Mouse (Mus musculus): Measurements from ENCODE around the gene Gm42791. TPM values are rescaled to one million over a fixed set of nuclear protein-coding genes. Genes with fewer than 3 reads are reported as not detected.

Gm42791 gene
- total RNA-seq, 1 experiment from 2014 or later, result 1.3 TPM

GRCm38 (mm10) chr5:148959068-148959990 lies 35.6 kb downstream of the Gm42791 start:
- peak; percentile 79 for ATAC-seq (ENCODE audit: extremely low read depth, insufficient number of reproducible peaks, low FRiP score, poor library complexity, severe bottlenecking)

GRCm38 (mm10) chr5:148958355-148958754 lies 36.6 kb downstream of the Gm42791 start:
- no peak for ATAC-seq (ENCODE audit: extremely low read depth, insufficient number of reproducible peaks, low FRiP score, poor library complexity, severe bottlenecking)

- ATAC-seq (ENCODE audit: extremely low read depth, insufficient number of reproducible peaks, low FRiP score, poor library complexity, severe bottlenecking), result no peak
Measured at GRCm38 (mm10) chr5:148956898-148957535, 37.9 kb downstream of the Gm42791 start.

GRCm38 (mm10) chr5:148956091-148956490 lies 38.9 kb downstream of the Gm42791 start:
- no peak for ATAC-seq (ENCODE audit: extremely low read depth, insufficient number of reproducible peaks, low FRiP score, poor library complexity, severe bottlenecking)

- ATAC-seq (ENCODE audit: extremely low read depth, insufficient number of reproducible peaks, low FRiP score, poor library complexity, severe bottlenecking), result no peak
Measured at GRCm38 (mm10) chr5:148955575-148955974, 39.4 kb downstream of the Gm42791 start.

- ATAC-seq (ENCODE audit: extremely low read depth, insufficient number of reproducible peaks, low FRiP score, poor library complexity, severe bottlenecking), result no peak
Measured at GRCm38 (mm10) chr5:148954314-148955060, 40.5 kb downstream of the Gm42791 start.

- no peak for ATAC-seq (ENCODE audit: extremely low read depth, insufficient number of reproducible peaks, low FRiP score, poor library complexity, severe bottlenecking)
Measured at GRCm38 (mm10) chr5:148953098-148953497, 41.8 kb downstream of the Gm42791 start.

GRCm38 (mm10) chr5:148952419-148952818 lies 42.5 kb downstream of the Gm42791 start:
- 0 out of 2 replicates have a peak, but pooled peaks have one; percentile 37 for ATAC-seq (ENCODE audit: extremely low read depth, insufficient number of reproducible peaks, low FRiP score, poor library complexity, severe bottlenecking)

GRCm38 (mm10) chr5:148951360-148951759 lies 43.6 kb downstream of the Gm42791 start:
- ATAC-seq (ENCODE audit: extremely low read depth, insufficient number of reproducible peaks, low FRiP score, poor library complexity, severe bottlenecking), result no peak

- no peak for ATAC-seq (ENCODE audit: extremely low read depth, insufficient number of reproducible peaks, low FRiP score, poor library complexity, severe bottlenecking)
Measured at GRCm38 (mm10) chr5:148950064-148950463, 44.9 kb downstream of the Gm42791 start.

- ATAC-seq (ENCODE audit: extremely low read depth, insufficient number of reproducible peaks, low FRiP score, poor library complexity, severe bottlenecking), result peak; percentile 37; the same call in 1 of the 2 replicates
Measured at GRCm38 (mm10) chr5:148948577-148948976, 46.4 kb downstream of the Gm42791 start.

GRCm38 (mm10) chr5:148947412-148947811 lies 47.5 kb downstream of the Gm42791 start:
- ATAC-seq (ENCODE audit: extremely low read depth, insufficient number of reproducible peaks, low FRiP score, poor library complexity, severe bottlenecking), result no peak

- ATAC-seq (ENCODE audit: extremely low read depth, insufficient number of reproducible peaks, low FRiP score, poor library complexity, severe bottlenecking), result 0 out of 2 replicates have a peak, but pooled peaks have one; percentile 4
Measured at GRCm38 (mm10) chr5:148946787-148947186, 48.2 kb downstream of the Gm42791 start.

- peak; percentile 39; the same call in 1 of the 2 replicates for ATAC-seq (ENCODE audit: extremely low read depth, insufficient number of reproducible peaks, low FRiP score, poor library complexity, severe bottlenecking)
Measured at GRCm38 (mm10) chr5:148945735-148946134, 49.2 kb downstream of the Gm42791 start.

- no peak for ATAC-seq (ENCODE audit: extremely low read depth, insufficient number of reproducible peaks, low FRiP score, poor library complexity, severe bottlenecking)
Measured at GRCm38 (mm10) chr5:148944024-148944423, 50.9 kb downstream of the Gm42791 start.

GRCm38 (mm10) chr5:148943444-148943843 lies 51.5 kb downstream of the Gm42791 start:
- no peak for ATAC-seq (ENCODE audit: extremely low read depth, insufficient number of reproducible peaks, low FRiP score, poor library complexity, severe bottlenecking)

- ATAC-seq (ENCODE audit: extremely low read depth, insufficient number of reproducible peaks, low FRiP score, poor library complexity, severe bottlenecking), result no peak
Measured at GRCm38 (mm10) chr5:148942957-148943356, 52.0 kb downstream of the Gm42791 start.

- no peak for ATAC-seq (ENCODE audit: extremely low read depth, insufficient number of reproducible peaks, low FRiP score, poor library complexity, severe bottlenecking)
Measured at GRCm38 (mm10) chr5:148942305-148942704, 52.6 kb downstream of the Gm42791 start.

- no peak for ATAC-seq (ENCODE audit: extremely low read depth, insufficient number of reproducible peaks, low FRiP score, poor library complexity, severe bottlenecking)
Measured at GRCm38 (mm10) chr5:148941867-148942266, 53.1 kb downstream of the Gm42791 start.

Measured in neutrophil, adult 5-6 weeks (primary cell).